Mouse (Mus musculus): ENCODE data around the gene Lrrk1.

The Lrrk1 gene

DNA sequence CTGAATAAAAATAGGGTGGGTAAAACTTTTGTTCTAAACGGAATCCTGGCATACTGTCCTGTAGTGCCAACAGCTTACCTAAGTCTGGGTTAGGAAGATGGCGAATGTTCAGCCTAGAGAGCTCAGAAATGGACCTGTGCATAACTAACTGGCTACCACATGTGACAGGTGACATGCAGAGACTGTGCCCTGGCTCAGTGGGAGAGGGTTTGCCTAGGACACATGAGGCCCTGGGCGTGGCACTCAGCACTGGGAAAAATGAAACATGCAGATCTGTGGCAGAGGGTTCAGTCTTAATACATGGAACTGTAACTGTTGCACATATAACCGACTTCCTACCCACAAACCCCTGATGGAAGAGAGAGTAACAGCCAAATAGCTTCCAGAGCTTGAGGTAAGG, 204.1 kb downstream of the Lrrk1 start:
- no peak for DNase-seq (ENCODE audit: low spot score)

DNA sequence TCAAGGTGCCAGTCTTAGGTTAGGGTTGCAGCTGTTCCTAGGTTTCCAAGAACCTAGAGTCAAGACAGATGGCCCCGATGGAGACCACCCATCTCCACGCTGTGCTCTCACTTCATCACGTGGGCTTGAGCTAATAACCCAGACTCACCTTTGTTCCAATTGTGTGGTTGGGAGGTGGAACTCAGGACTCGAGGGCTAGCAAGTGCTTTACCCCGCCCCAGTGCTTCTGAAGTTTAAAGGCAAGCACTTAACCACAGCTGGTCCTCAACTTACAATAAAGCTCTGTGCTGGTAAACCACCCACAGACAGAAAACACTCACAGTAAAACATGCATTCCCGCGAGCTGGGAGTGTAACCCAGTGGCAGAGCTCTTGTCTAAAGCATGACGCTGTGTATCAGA, 204.7 kb downstream of the Lrrk1 start:
- DNase-seq (ENCODE audit: low spot score), result no peak

DNA sequence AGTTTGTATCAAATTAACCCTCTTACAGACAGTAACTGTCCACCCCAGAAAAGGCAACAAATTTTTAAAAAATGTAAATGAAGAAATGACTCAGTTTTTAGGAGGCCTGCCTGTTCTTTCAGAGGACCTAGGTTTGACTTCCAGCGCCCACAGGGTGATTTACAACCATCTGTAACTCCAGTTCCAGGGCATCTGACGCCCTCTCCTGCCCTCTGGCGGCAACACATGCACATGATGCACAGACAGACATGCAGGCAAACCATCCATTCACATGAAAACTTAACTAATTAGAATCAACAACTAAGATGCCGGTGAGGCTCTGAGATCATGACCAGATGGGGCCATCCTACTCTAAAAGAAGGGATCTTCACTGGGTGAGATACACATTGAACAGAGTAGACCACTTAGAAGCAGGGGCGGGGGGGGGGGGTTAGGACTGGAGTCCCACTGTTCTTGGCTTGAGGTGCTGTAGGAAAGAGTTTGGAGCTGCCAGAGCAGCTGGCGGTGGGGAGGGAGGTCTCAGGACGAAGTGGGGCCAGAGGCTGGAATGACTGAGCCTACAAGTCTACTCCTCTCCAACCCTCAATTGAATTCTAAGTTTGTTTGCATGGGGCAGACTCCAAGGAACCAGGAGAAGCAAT, 206.0 kb downstream of the Lrrk1 start:
- no peak for DNase-seq (ENCODE audit: low spot score)

DNA sequence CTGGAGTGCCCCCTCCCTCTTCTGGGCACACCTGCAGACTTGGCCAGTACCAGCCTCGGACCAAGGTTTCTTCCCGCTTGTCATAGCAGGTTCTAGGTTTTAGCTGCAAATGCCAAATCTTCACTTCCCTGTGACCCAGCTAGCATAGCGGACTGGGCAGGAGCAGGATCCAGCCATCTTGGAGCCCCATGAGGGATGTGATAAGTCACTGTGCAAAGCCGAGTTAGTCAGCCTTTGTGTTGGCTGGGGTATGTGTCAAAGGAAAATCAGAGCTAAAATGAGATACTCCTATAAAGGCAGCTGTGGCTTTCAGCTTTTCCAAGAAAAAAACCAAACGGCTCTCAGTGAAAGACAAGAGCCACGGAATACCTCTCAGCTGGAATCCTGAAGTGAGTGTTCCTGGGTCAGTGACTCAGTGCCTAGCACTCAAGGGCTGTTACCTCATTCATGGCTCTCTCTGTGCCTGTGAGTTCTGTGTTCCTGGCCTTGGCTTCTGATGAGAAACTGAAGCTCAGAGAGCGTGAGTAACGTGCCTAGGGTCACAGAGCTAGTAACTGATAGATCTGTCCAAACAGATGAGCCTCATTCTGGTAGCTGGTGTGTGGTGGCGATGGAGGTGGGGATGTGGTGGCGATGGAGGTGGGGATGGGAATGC, 207.3 kb downstream of the Lrrk1 start:
- no peak for DNase-seq (ENCODE audit: low spot score)

DNA sequence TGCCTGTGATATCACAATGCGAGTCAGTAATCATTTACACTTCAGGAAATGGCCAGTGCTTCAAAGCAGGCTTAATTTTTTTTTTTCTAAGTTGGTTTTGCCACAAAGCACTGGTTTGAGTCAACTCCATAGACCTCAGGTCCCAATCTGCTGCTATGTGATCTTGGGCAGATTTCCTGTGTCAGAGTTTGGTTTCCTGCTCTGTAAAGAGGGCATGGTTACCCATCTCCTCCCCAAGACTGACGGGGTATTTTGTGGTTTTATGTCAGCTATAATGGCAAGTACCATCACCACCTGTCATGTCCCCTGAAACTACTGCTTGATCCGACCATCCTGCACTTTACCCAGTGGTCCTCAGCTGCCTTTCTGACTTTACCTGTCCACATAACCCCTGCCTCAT, 207.9 kb downstream of the Lrrk1 start:
- no peak for DNase-seq (ENCODE audit: low spot score)

DNA sequence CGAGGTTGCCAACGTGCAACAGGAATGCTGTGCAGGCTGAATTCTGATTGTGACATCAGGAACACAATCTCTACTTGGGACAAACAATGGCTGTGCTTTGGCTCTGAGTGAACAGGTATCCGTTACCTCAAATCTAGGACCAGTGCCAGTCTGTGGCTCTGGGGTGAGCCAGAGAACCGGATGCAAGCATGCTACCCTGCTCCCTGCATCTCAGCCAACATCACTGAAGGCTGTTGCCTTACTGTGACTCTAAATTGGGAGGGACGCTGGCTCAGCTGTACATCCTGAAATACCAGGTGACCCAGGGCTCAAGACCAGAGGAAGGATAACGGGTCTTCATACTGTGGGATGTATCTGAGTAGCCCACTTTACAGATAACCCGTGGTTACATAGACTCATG, 208.4 kb downstream of the Lrrk1 start:
- no peak for DNase-seq (ENCODE audit: low spot score)

DNA sequence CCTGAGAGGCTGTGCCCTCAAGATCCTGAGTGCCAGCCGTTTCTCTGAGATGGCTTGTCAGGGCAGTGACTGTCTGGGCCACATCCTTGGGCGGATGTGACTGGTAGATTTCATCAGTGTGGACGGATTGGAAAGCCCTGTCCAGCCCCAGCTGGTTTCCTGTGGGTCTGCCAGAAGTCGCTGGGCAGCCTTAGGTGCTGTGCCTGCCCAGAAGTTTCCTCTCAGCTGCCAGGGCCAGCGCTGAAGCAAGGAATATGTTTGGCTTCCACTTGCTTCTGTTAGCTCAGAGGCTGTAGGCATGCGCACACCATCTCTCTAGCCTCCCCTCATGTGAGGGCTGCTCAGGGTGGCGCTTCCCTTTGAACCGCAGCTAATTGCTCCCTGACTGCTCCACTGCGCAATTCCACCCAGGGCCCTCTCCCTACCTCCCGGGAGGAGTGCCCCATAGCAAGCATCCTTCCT, 209.0 kb downstream of the Lrrk1 start:
- DNase-seq (ENCODE audit: low spot score), result no peak

DNA sequence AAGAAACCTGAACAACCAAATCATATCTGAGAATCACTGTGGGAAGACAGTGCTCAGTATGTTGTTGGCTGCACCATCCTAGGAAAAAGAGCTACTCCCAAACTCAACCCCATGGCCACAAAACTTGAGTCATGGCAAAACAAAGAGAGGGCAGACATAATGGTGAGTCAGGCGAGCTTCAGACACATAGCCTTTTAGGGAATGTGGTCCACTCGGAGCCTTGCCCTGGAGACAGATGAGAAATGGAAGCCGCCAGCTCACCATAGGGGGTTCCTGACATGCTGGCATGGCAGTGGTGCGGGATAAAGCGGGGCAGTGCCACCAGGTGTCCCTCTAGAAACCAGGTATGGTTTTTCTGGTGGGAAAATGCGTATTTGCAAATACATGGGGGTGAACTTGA, 210.0 kb downstream of the Lrrk1 start:
- no peak for DNase-seq (ENCODE audit: low spot score)

DNA sequence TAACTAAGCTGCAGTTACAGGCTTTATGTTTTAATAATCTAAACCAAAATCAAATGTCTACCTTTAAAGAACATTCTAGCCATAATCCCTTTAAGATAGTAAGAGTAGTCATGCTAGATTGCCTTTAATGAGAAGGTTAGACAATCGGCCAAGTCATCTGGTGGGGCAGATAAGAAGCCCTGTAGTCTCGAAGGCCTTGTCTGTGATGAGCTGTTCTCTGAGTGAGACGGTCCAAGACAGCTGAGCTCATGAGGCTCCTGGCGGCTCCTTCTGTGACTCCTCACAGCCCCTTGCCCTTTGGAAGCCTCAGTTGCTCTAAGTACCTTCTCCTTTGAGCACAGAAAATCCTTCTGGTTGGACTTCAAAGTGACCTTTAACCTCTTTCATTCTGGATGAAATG, 211.2 kb downstream of the Lrrk1 start:
- no peak for DNase-seq (ENCODE audit: low spot score)

All from ovary, adult 18-20 months (tissue).